Mouse (Mus musculus) forebrain, embryonic 15.5 days (tissue): Measurements from ENCODE around the gene Tapt1. TPM values are rescaled to one million over a fixed set of nuclear protein-coding genes. Genes with fewer than 3 reads are reported as not detected.
A peak's percentile ranks its signal among the peaks of the same experiment; 100 is the strongest.

Experiments
- ATAC-seq: fragments of 200-750 bp; cut with Nextera tagmentation; replicated peaks from 2 replicates; pipeline ENCODE4 v1.8.0; 2017; ENCODE audit warnings: mild to moderate bottlenecking, moderate TSS enrichment, moderate library complexity
- H3K27ac ChIP-seq: fragments of 300-500 bp; sonication (generic); replicated peaks from 2 replicates; pipeline ENCODE4 v1.5.1; 2015; ENCODE audit warnings: mild to moderate bottlenecking, inconsistent platforms
- H3K27me3 ChIP-seq: fragments of 300-500 bp; sonication (generic); 2 replicates; pipeline ENCODE4 v1.6.1; 2015; ENCODE audit warnings: inconsistent platforms
- H3K36me3 ChIP-seq: fragments of 300-500 bp; sonication (generic); 2 replicates; pipeline ENCODE4 v1.6.1; 2015; ENCODE audit warnings: mild to moderate bottlenecking, inconsistent platforms
- H3K4me1 ChIP-seq: fragments of 300-500 bp; sonication (generic); 2 replicates; pipeline ENCODE4 v1.6.1; 2015; ENCODE audit warnings: inconsistent platforms
- H3K4me2 ChIP-seq: fragments of 300-500 bp; sonication (generic); replicated peaks from 2 replicates; pipeline ENCODE4 v1.6.1; 2015; ENCODE audit warnings: mild to moderate bottlenecking, inconsistent platforms
- H3K4me3 ChIP-seq: fragments of 300-500 bp; sonication (generic); 2 replicates; pipeline ENCODE4 v1.5.1; 2015; ENCODE audit warnings: mild to moderate bottlenecking, inconsistent platforms
- H3K9ac ChIP-seq: fragments of 300-500 bp; sonication (generic); replicated peaks from 2 replicates; pipeline ENCODE4 v1.6.1; 2015; ENCODE audit warnings: mild to moderate bottlenecking, inconsistent platforms
- H3K9me3 ChIP-seq: fragments of 300-500 bp; sonication (generic); 2 replicates; pipeline ENCODE4 v1.6.1; 2016; ENCODE audit warnings: inconsistent platforms
- WGBS: fragments of 180-500 bp; shearing (Covaris S2); methylation state at CpG from one replicate; pipeline ENCODE4 v1.1.7; 2015; ENCODE audit warnings: mixed read lengths; 5-methylcytosine and 5-hydroxymethylcytosine counted together
- polyA plus RNA-seq: library from polyadenylated mRNA; unstranded; fragments of >200 nt; fragmentation: Nextera tagmentation; extraction: Ambion mirVana; gene quantifications from 2 replicates; pipeline ENCODE4 v1.2.1, GENCODE M21; 2015

Tapt1 gene
- polyA plus RNA-seq, 1 experiment from 2014 or later, result 25.8 TPM

GRCm38 (mm10) chr5:44250211-44250955, 24.0 kb upstream of the Tapt1 start:
- H3K9me3 ChIP-seq, result no peaks in the 10 kb centered on the region
- H3K4me1 ChIP-seq, result peaks cover 4% of the 10 kb centered on the region; the same call in 1 of the 2 replicates
- no peak overlapping the region for H3K4me2 ChIP-seq
- no peak overlapping the region for H3K9ac ChIP-seq
- ATAC-seq, result peak; percentile 69
- H3K27ac ChIP-seq, result 0 out of 2 replicates have a peak overlapping the region, but pooled peaks have one; percentile 31
- no peak overlapping the region for H3K4me3 ChIP-seq
- H3K36me3 ChIP-seq, result no peaks in the 10 kb centered on the region
- H3K27me3 ChIP-seq, result no peaks in the 10 kb centered on the region
- 42% methylated on average over 5 of the region's 5 CpGs for WGBS

GRCm38 (mm10) chr5:44249363-44249762, 22.9 kb upstream of the Tapt1 start:
- no peak for ATAC-seq
- no peak overlapping the region for H3K9ac ChIP-seq
- no peak overlapping the region for H3K27ac ChIP-seq
- H3K4me3 ChIP-seq, result no peak overlapping the region
- H3K36me3 ChIP-seq, result no peaks in the 10 kb centered on the region
- no peak overlapping the region for H3K4me2 ChIP-seq
- no peaks in the 10 kb centered on the region for H3K9me3 ChIP-seq
- 91% methylated on average over 6 of the region's 6 CpGs for WGBS
- peaks cover 4% of the 10 kb centered on the region; the same call in 1 of the 2 replicates for H3K4me1 ChIP-seq
- H3K27me3 ChIP-seq, result no peaks in the 10 kb centered on the region

GRCm38 (mm10) chr5:44246493-44247217, 20.2 kb upstream of the Tapt1 start:
- Histone ChIP-seq H3K27me3 (no peaks in the 10 kb centered on the region), H3K27ac (no peak overlapping the region), H3K9ac (no peak overlapping the region), H3K9me3 (no peaks in the 10 kb centered on the region), H3K4me2 (no peak overlapping the region), H3K36me3 (no peaks in the 10 kb centered on the region), H3K4me1 (peaks cover 4% of the 10 kb centered on the region; the same call in 1 of the 2 replicates), H3K4me3 (no peak overlapping the region)
- ATAC-seq, result no peak
- WGBS, result 35% methylated on average over 11 of the region's 11 CpGs

- no peak overlapping the region for H3K4me2 ChIP-seq
- ATAC-seq, result 0 out of 2 replicates have a peak, but pooled peaks have one; percentile 29
- 70% methylated on average over 7 of the region's 7 CpGs for WGBS
- peaks cover under 1% of the 10 kb centered on the region; the same call in 1 of the 2 replicates for H3K4me1 ChIP-seq
- H3K27me3 ChIP-seq, result no peaks in the 10 kb centered on the region
- no peaks in the 10 kb centered on the region for H3K36me3 ChIP-seq
- H3K4me3 ChIP-seq, result no peak overlapping the region
- H3K27ac ChIP-seq, result no peak overlapping the region
- no peak overlapping the region for H3K9ac ChIP-seq
- H3K9me3 ChIP-seq, result no peaks in the 10 kb centered on the region
Observed at GRCm38 (mm10) chr5:44244894-44245423, 18.5 kb upstream of the Tapt1 start.

- Histone ChIP-seq H3K4me1 (no peaks in the 10 kb centered on the region), H3K4me3 (no peak overlapping the region), H3K27me3 (no peaks in the 10 kb centered on the region), H3K27ac (no peak overlapping the region), H3K4me2 (no peak overlapping the region), H3K36me3 (no peaks in the 10 kb centered on the region), H3K9ac (no peak overlapping the region), H3K9me3 (no peaks in the 10 kb centered on the region)
- no peak for ATAC-seq
- WGBS, result 83% methylated on average over 4 of the region's 4 CpGs
Observed at GRCm38 (mm10) chr5:44242828-44243227, 16.4 kb upstream of the Tapt1 start.

GRCm38 (mm10) chr5:44241726-44242125, 15.3 kb upstream of the Tapt1 start:
- Histone ChIP-seq H3K9ac (no peak overlapping the region), H3K9me3 (no peaks in the 10 kb centered on the region), H3K4me3 (no peak overlapping the region), H3K4me2 (no peak overlapping the region), H3K36me3 (no peaks in the 10 kb centered on the region), H3K27ac (no peak overlapping the region), H3K4me1 (no peaks in the 10 kb centered on the region), H3K27me3 (no peaks in the 10 kb centered on the region)
- no peak for ATAC-seq
- WGBS, result 95% methylated on average over 1 of the region's 1 CpGs

- ATAC-seq, result no peak
- H3K36me3 ChIP-seq, result no peaks in the 10 kb centered on the region
- no peak overlapping the region for H3K4me2 ChIP-seq
- H3K9me3 ChIP-seq, result no peaks in the 10 kb centered on the region
- H3K27ac ChIP-seq, result no peak overlapping the region
- H3K4me1 ChIP-seq, result peaks cover 2% of the 10 kb centered on the region
- H3K9ac ChIP-seq, result no peak overlapping the region
- WGBS, result 71% methylated on average over 7 of the region's 7 CpGs
- H3K27me3 ChIP-seq, result no peaks in the 10 kb centered on the region
- H3K4me3 ChIP-seq, result no peak overlapping the region
Observed at GRCm38 (mm10) chr5:44239187-44240136, 13.0 kb upstream of the Tapt1 start.

- Histone ChIP-seq H3K4me1 (peaks cover 14% of the 10 kb centered on the region), H3K27ac (no peak overlapping the region), H3K4me2 (no peak overlapping the region), H3K9ac (no peak overlapping the region), H3K27me3 (no peaks in the 10 kb centered on the region), H3K9me3 (no peaks in the 10 kb centered on the region), H3K36me3 (no peaks in the 10 kb centered on the region), H3K4me3 (no peak overlapping the region)
- no peak for ATAC-seq
- 90% methylated on average over 7 of the region's 7 CpGs for WGBS
Observed at GRCm38 (mm10) chr5:44238201-44238600, 11.8 kb upstream of the Tapt1 start.

GRCm38 (mm10) chr5:44234606-44235005, 8.2 kb upstream of the Tapt1 start:
- Histone ChIP-seq H3K4me3 (no peak overlapping the region), H3K36me3 (no peaks in the 10 kb centered on the region), H3K9ac (no peak overlapping the region), H3K9me3 (no peaks in the 10 kb centered on the region), H3K4me1 (peaks cover 15% of the 10 kb centered on the region), H3K27ac (no peak overlapping the region), H3K4me2 (no peak overlapping the region), H3K27me3 (no peaks in the 10 kb centered on the region)
- 68% methylated on average over 7 of the region's 7 CpGs for WGBS
- no peak for ATAC-seq

- WGBS, result 31% methylated on average over 3 of the region's 3 CpGs
Observed at GRCm38 (mm10) chr5:44233933-44234332, 7.5 kb upstream of the Tapt1 start.

GRCm38 (mm10) chr5:44228756-44229155, 2.3 kb upstream of the Tapt1 start:
- no peaks in the 10 kb centered on the region for H3K9me3 ChIP-seq
- 87% methylated on average over 4 of the region's 4 CpGs for WGBS
- no peak overlapping the region for H3K27ac ChIP-seq
- ATAC-seq, result no peak
- H3K27me3 ChIP-seq, result no peaks in the 10 kb centered on the region
- no peak overlapping the region for H3K9ac ChIP-seq
- peaks cover 33% of the 10 kb centered on the region for H3K4me1 ChIP-seq
- H3K4me2 ChIP-seq, result no peak overlapping the region
- no peak overlapping the region for H3K4me3 ChIP-seq
- no peaks in the 10 kb centered on the region for H3K36me3 ChIP-seq

More at GRCm38 (mm10) chr5:44233933-44234332, 7.5 kb upstream of the Tapt1 start:
- Histone ChIP-seq H3K36me3 (no peaks in the 10 kb centered on the region), H3K4me3 (no peak overlapping the region), H3K27ac (no peak overlapping the region), H3K9ac (no peak overlapping the region), H3K4me1 (peaks cover 15% of the 10 kb centered on the region), H3K9me3 (no peaks in the 10 kb centered on the region), H3K4me2 (no peak overlapping the region), H3K27me3 (no peaks in the 10 kb centered on the region)
- peak; percentile 71 for ATAC-seq
